Mouse (Mus musculus): Measurements from ENCODE around the gene Abcc10. TPM values are rescaled to one million over a fixed set of nuclear protein-coding genes. Genes with fewer than 3 reads are reported as not detected.

The Abcc10 gene
- total and polyA plus RNA-seq, 3 experiments, result 1.1 to 4.1 (median 3.8) TPM

- Histone ChIP-seq H3K9ac (ENCODE audit: insufficient read depth, low read depth) (no peak overlapping the region), H3K4me1 (ENCODE audit: control insufficient read depth in 1 of 2, insufficient read depth in 2 of 2) (peaks cover 4 to 5% of the 10 kb centered on the region in 2 experiments), H3K79me2 (replicated peaks; ENCODE audit: control insufficient read depth, extremely low read depth, insufficient read depth, poor library complexity, severe bottlenecking) (no peaks in the 10 kb centered on the region), H3K36me3 (replicated peaks in 1 of 2; ENCODE audit: control insufficient read depth in 1 of 2, insufficient read depth in 1 of 2, low read length in 1 of 2) (peaks cover 62 to 75% of the 10 kb centered on the region in 2 experiments), H3K27ac (ENCODE audit: insufficient read depth, low read depth) (no peak overlapping the region), H3K9me3 (replicated peaks; ENCODE audit: low read length) (no peaks in the 10 kb centered on the region), H3K27me3 (replicated peaks) (no peaks in the 10 kb centered on the region), H3K4me3 (replicated peaks in 1 of 3; ENCODE audit: low read depth in 2 of 3, low read length in 2 of 3, poor library complexity in 1 of 3) (no peak overlapping the region), H3K4me2 (ENCODE audit: insufficient read depth, low read depth, poor library complexity, severe bottlenecking) (no peak overlapping the region)
- dilution Hi-C loops (cut with MboI; ENCODE audit: extremely low pct_ligation_motif_present, extremely low pct_unique_long_range_greater_than_20kb, low sequenced_read_pairs) (no loop called here), in situ Hi-C loops (cut with MboI; ENCODE audit: low pct_ligation_motif_present, low pct_unique_long_range_greater_than_20kb, low sequenced_read_pairs) (no loop called here)
- DNase-seq (ENCODE audit: extremely low read depth), result no peak
- TF ChIP-seq RAD21 (IDR thresholded peaks at IDR 0.05; ENCODE audit: low read depth, low read length), result no peak
- TF ChIP-seq MAX (IDR thresholded peaks at IDR 0.05; ENCODE audit: low read length), result no peak
- no peak for TF ChIP-seq ZNF384 (IDR thresholded peaks at IDR 0.05; ENCODE audit: low read depth, low read length)
- no peak for TF ChIP-seq TCF12 (IDR thresholded peaks at IDR 0.05; ENCODE audit: low read depth, low read length)
- no peak for TF ChIP-seq KAT2A (IDR thresholded peaks at IDR 0.05; ENCODE audit: insufficient replicate concordance, low read length)
- no peak for TF ChIP-seq CHD2 (IDR thresholded peaks at IDR 0.05; ENCODE audit: low read length)
- no peak for TF ChIP-seq JUND (conservative IDR thresholded peaks at IDR 0.05; ENCODE audit: low read depth, low read length)
- TF ChIP-seq SMC3 (IDR thresholded peaks at IDR 0.05; ENCODE audit: low read depth, low read length), result no peak
- TF ChIP-seq NRF1 (IDR thresholded peaks at IDR 0.05; ENCODE audit: low read depth, low read length), result no peak
- TF ChIP-seq MXI1 (IDR thresholded peaks at IDR 0.05; ENCODE audit: low read depth, low read length), result no peak
- TF ChIP-seq TBP (conservative IDR thresholded peaks at IDR 0.05; ENCODE audit: low read depth, low read length), result no peak
- no peak for TF ChIP-seq POLR2A (IDR thresholded peaks at IDR 0.05; ENCODE audit: low read depth, low read length)
Observed at GRCm38 (mm10) chr17:46258279-46259053, 69.7 kb downstream of the Abcc10 start.

GRCm38 (mm10) chr17:46255147-46255546, 73.0 kb downstream of the Abcc10 start:
- DNase-seq (ENCODE audit: extremely low read depth), result no peak
- H3K36me3 ChIP-seq (replicated peaks in 1 of 2; ENCODE audit: control insufficient read depth in 1 of 2, insufficient read depth in 1 of 2, low read length in 1 of 2), result peaks cover 51 to 66% of the 10 kb centered on the region in 2 experiments
- no peak overlapping the region for H3K27ac ChIP-seq (ENCODE audit: insufficient read depth, low read depth)
- no peak overlapping the region for H3K9ac ChIP-seq (ENCODE audit: insufficient read depth, low read depth)
- in situ Hi-C loops (cut with MboI; ENCODE audit: low pct_ligation_motif_present, low pct_unique_long_range_greater_than_20kb, low sequenced_read_pairs), result no loop called here
- H3K27me3 ChIP-seq (replicated peaks), result no peaks in the 10 kb centered on the region
- TF ChIP-seq POLR2AphosphoS2 (IDR thresholded peaks at IDR 0.05; ENCODE audit: low read depth, low read length), result no peak
- TF ChIP-seq MEF2A (IDR thresholded peaks at IDR 0.05; ENCODE audit: borderline replicate concordance, low read depth, low read length), result no peak
- TF ChIP-seq TCF12 (IDR thresholded peaks at IDR 0.05; ENCODE audit: low read depth, low read length), result no peak
- no peak for TF ChIP-seq ZC3H11A (IDR thresholded peaks at IDR 0.05; ENCODE audit: low read depth, low read length)
- no peak for TF ChIP-seq TBP (conservative IDR thresholded peaks at IDR 0.05; ENCODE audit: low read depth, low read length)
- no peak for TF ChIP-seq JUN (IDR thresholded peaks at IDR 0.05; ENCODE audit: insufficient read depth, low read depth, low read length)
- TF ChIP-seq ETS1 (conservative IDR thresholded peaks at IDR 0.05; ENCODE audit: low read depth, low read length), result no peak
- no peak for TF ChIP-seq KAT2A (IDR thresholded peaks at IDR 0.05; ENCODE audit: insufficient replicate concordance, low read length)
- no peak for TF ChIP-seq PAX5 (IDR thresholded peaks at IDR 0.05; ENCODE audit: low read length)
- peaks cover 5 to 14% of the 10 kb centered on the region in 2 experiments for H3K4me1 ChIP-seq (ENCODE audit: control insufficient read depth in 1 of 2, insufficient read depth in 2 of 2)
- H3K79me2 ChIP-seq (replicated peaks; ENCODE audit: control insufficient read depth, extremely low read depth, insufficient read depth, poor library complexity, severe bottlenecking), result no peaks in the 10 kb centered on the region
- H3K9me3 ChIP-seq (replicated peaks; ENCODE audit: low read length), result no peaks in the 10 kb centered on the region
- H3K4me2 ChIP-seq (ENCODE audit: insufficient read depth, low read depth, poor library complexity, severe bottlenecking), result no peak overlapping the region
- H3K4me3 ChIP-seq (replicated peaks in 1 of 3; ENCODE audit: low read depth in 2 of 3, low read length in 2 of 3, poor library complexity in 1 of 3), result no peak overlapping the region
- dilution Hi-C loops (cut with MboI; ENCODE audit: extremely low pct_ligation_motif_present, extremely low pct_unique_long_range_greater_than_20kb, low sequenced_read_pairs), result no loop called here

Measured in CH12.LX (cell line).